Mouse (Mus musculus) MEL (cell line): ENCODE measurements around the gene Spc24. TPM values are rescaled to one million over a fixed set of nuclear protein-coding genes. Genes with fewer than 3 reads are reported as not detected.

ENCODE experiments used
- DNase-seq: peaks from one replicate; pipeline ENCODE4 v3.0.0; 2011; ENCODE audit warnings: low read depth, low spot score
- H3K27ac ChIP-seq: 2 replicates; pipeline ENCODE4 v1.5.1; 2012; ENCODE audit warnings: low read depth, mild to moderate bottlenecking, control low read depth, low read length, moderate library complexity; ENCODE audit not compliant: control insufficient read depth
- H3K27me3 ChIP-seq, 2 experiments: fragments of 150-350 bp in 1 of 2; sonication (generic) in 1 of 2; 2 replicates each; pipeline ENCODE4 v1.6.1; 2012; ENCODE audit warnings: low read length in 2 of 2, mild to moderate bottlenecking in 2 of 2, improper control_type of control experiment in 1 of 2, moderate library complexity in 1 of 2; ENCODE audit not compliant: insufficient read depth in 2 of 2, control insufficient read depth in 1 of 2
- H3K36me3 ChIP-seq, 2 experiments: 2 replicates each; pipeline ENCODE4 v1.6.1; 2012 to 2014; ENCODE audit warnings: low read length in 2 of 2, improper control_type of control experiment in 1 of 2, inconsistent platforms in 1 of 2, mild to moderate bottlenecking in 1 of 2; ENCODE audit not compliant: insufficient read depth in 2 of 2, control insufficient read depth in 1 of 2
- H3K4me1 ChIP-seq, 2 experiments: fragments of 150-350 bp in 1 of 2; sonication (generic) in 1 of 2; 2 replicates each; pipeline ENCODE4 v1.6.1; 2012; ENCODE audit warnings: low read length in 2 of 2, improper control_type of control experiment in 1 of 2, mild to moderate bottlenecking in 1 of 2; ENCODE audit not compliant: insufficient read depth in 2 of 2, control insufficient read depth in 1 of 2
- H3K4me3 ChIP-seq, 2 experiments: fragments of 150-350 bp in 1 of 2; sonication (generic) in 1 of 2; 2 replicates each; pipeline ENCODE4 v1.5.1; 2012; ENCODE audit warnings: low read depth in 2 of 2, low read length in 2 of 2, mild to moderate bottlenecking in 2 of 2, moderate library complexity in 2 of 2, control low read depth in 1 of 2, improper control_type of control experiment in 1 of 2; ENCODE audit not compliant: control insufficient read depth in 1 of 2, insufficient read depth in 1 of 2
- H3K79me2 ChIP-seq: 2 replicates; pipeline ENCODE4 v1.6.1; 2012; ENCODE audit warnings: mild to moderate bottlenecking, low read length, moderate library complexity; ENCODE audit not compliant: control insufficient read depth, poor library complexity, insufficient read depth
- H3K9ac ChIP-seq: 2 replicates; pipeline ENCODE4 v1.6.1; 2012; ENCODE audit warnings: low read depth, mild to moderate bottlenecking, control low read depth, low read length, moderate library complexity; ENCODE audit not compliant: control insufficient read depth, poor library complexity, severe bottlenecking
- H3K9me3 ChIP-seq: fragments of 150-350 bp; sonication (generic); replicated peaks from 2 replicates; pipeline ENCODE4 v1.6.1; 2012; ENCODE audit warnings: mild to moderate bottlenecking, low read length, improper control_type of control experiment, moderate library complexity; ENCODE audit not compliant: insufficient read depth
- BHLHE40 ChIP-seq: IDR thresholded peaks from 2 replicates; pipeline ENCODE4 v1.6.1; 2012; ENCODE audit warnings: low read depth, mild to moderate bottlenecking, inconsistent platforms, low read length, improper control_type of control experiment, borderline replicate concordance
- CHD1 ChIP-seq: IDR thresholded peaks from 2 replicates; pipeline ENCODE4 v1.6.1; 2012; ENCODE audit warnings: low read depth, mild to moderate bottlenecking, inconsistent platforms, low read length, improper control_type of control experiment
- CHD2 ChIP-seq: IDR thresholded peaks from 2 replicates; pipeline ENCODE4 v1.6.1; 2011; ENCODE audit warnings: low read length, improper control_type of control experiment
- E2F4 ChIP-seq: IDR thresholded peaks from 2 replicates; pipeline ENCODE4 v1.6.1; 2011; ENCODE audit warnings: low read depth, low read length, improper control_type of control experiment, borderline replicate concordance
- ELF1 ChIP-seq: IDR thresholded peaks from 2 replicates; pipeline ENCODE4 v1.6.1; 2014; ENCODE audit warnings: low read depth, mild to moderate bottlenecking, inconsistent platforms, low read length, improper control_type of control experiment, moderate library complexity
- EP300 ChIP-seq, 2 experiments: IDR thresholded peaks; 2 replicates each; pipeline ENCODE4 v1.6.1; 2011; ENCODE audit warnings: improper control_type of control experiment in 2 of 2, low read length in 2 of 2, low read depth in 1 of 2, mild to moderate bottlenecking in 1 of 2
- GABPA ChIP-seq: IDR thresholded peaks from 2 replicates; pipeline ENCODE4 v1.6.1; 2012; ENCODE audit warnings: low read depth, mild to moderate bottlenecking, inconsistent platforms, low read length, improper control_type of control experiment, moderate library complexity
- GATA1 ChIP-seq: IDR thresholded peaks from 2 replicates; pipeline ENCODE4 v1.6.1; 2011; ENCODE audit warnings: low read depth, low read length, improper control_type of control experiment
- HCFC1 ChIP-seq: IDR thresholded peaks from 2 replicates; pipeline ENCODE4 v1.6.1; 2012; ENCODE audit warnings: low read depth, mild to moderate bottlenecking, inconsistent platforms, low read length, improper control_type of control experiment, moderate library complexity
- JUND ChIP-seq: IDR thresholded peaks from 2 replicates; pipeline ENCODE4 v1.6.1; 2011; ENCODE audit warnings: low read depth, mild to moderate bottlenecking, improper control_type of control experiment, low read length
- MAX ChIP-seq: IDR thresholded peaks from 2 replicates; pipeline ENCODE4 v1.6.1; 2011; ENCODE audit warnings: low read length, improper control_type of control experiment
- MAZ ChIP-seq: IDR thresholded peaks from 2 replicates; pipeline ENCODE4 v1.6.1; 2012; ENCODE audit warnings: low read depth, mild to moderate bottlenecking, inconsistent platforms, low read length, improper control_type of control experiment
- MEF2A ChIP-seq: IDR thresholded peaks from 2 replicates; pipeline ENCODE4 v1.6.1; 2014; ENCODE audit warnings: low read depth, mild to moderate bottlenecking, inconsistent platforms, low read length, improper control_type of control experiment; ENCODE audit not compliant: poor library complexity, insufficient replicate concordance, severe bottlenecking; ENCODE audit errors: extremely low read depth
- MXI1 ChIP-seq: IDR thresholded peaks from 2 replicates; pipeline ENCODE4 v1.6.1; 2011; ENCODE audit warnings: mild to moderate bottlenecking, low read depth, low read length, improper control_type of control experiment
- MYB ChIP-seq: IDR thresholded peaks from 2 replicates; pipeline ENCODE4 v1.6.1; 2011; ENCODE audit warnings: mild to moderate bottlenecking, low read depth, low read length, improper control_type of control experiment
- MYC ChIP-seq: IDR thresholded peaks from 2 replicates; pipeline ENCODE4 v1.6.1; 2011; ENCODE audit warnings: low read depth, mild to moderate bottlenecking, low read length, improper control_type of control experiment, moderate library complexity
- NELFE ChIP-seq: IDR thresholded peaks from 2 replicates; pipeline ENCODE4 v1.6.1; 2011; ENCODE audit warnings: low read depth, low read length, improper control_type of control experiment
- NRF1 ChIP-seq: IDR thresholded peaks from 2 replicates; pipeline ENCODE4 v1.6.1; 2014; ENCODE audit warnings: low read depth, mild to moderate bottlenecking, inconsistent platforms, low read length, improper control_type of control experiment, moderate library complexity; ENCODE audit not compliant: poor library complexity, insufficient read depth, severe bottlenecking
- POLR2A ChIP-seq, 2 experiments: IDR thresholded peaks; 2 replicates each; pipeline ENCODE4 v1.6.1; 2011 to 2012; ENCODE audit warnings: low read length in 2 of 2, mild to moderate bottlenecking in 2 of 2, control low read depth in 1 of 2, improper control_type of control experiment in 1 of 2, low read depth in 1 of 2, moderate library complexity in 1 of 2; ENCODE audit not compliant: control insufficient read depth in 1 of 2, insufficient read depth in 1 of 2, poor library complexity in 1 of 2
- POLR2AphosphoS2 ChIP-seq: IDR thresholded peaks from 2 replicates; pipeline ENCODE4 v1.6.1; 2011; ENCODE audit warnings: low read length, improper control_type of control experiment
- POLR2AphosphoS5 ChIP-seq: IDR thresholded peaks from 2 replicates; pipeline ENCODE4 v1.6.1; 2012; ENCODE audit warnings: low read depth, borderline replicate concordance, mild to moderate bottlenecking, inconsistent platforms, low read length, moderate library complexity, mixed read lengths
- RAD21 ChIP-seq: IDR thresholded peaks from 2 replicates; pipeline ENCODE4 v1.6.1; 2011; ENCODE audit warnings: mild to moderate bottlenecking, low read depth, low read length, improper control_type of control experiment
- RCOR1 ChIP-seq: IDR thresholded peaks from 2 replicates; pipeline ENCODE4 v1.6.1; 2012; ENCODE audit warnings: low read depth, mild to moderate bottlenecking, inconsistent platforms, low read length, improper control_type of control experiment
- SIN3A ChIP-seq: IDR thresholded peaks from 2 replicates; pipeline ENCODE4 v1.6.1; 2012; ENCODE audit warnings: low read length, improper control_type of control experiment, inconsistent platforms
- SMC3 ChIP-seq: IDR thresholded peaks from 2 replicates; pipeline ENCODE4 v1.6.1; 2011; ENCODE audit warnings: low read depth, low read length, improper control_type of control experiment
- TAL1 ChIP-seq: IDR thresholded peaks from 2 replicates; pipeline ENCODE4 v1.6.1; 2012; ENCODE audit warnings: mild to moderate bottlenecking, inconsistent platforms, low read length, moderate library complexity, mixed read lengths
- TBP ChIP-seq: IDR thresholded peaks from 2 replicates; pipeline ENCODE4 v1.8.0; 2011; ENCODE audit warnings: low read depth, low read length, improper control_type of control experiment
- TCF12 ChIP-seq: IDR thresholded peaks from 2 replicates; pipeline ENCODE4 v1.6.1; 2014; ENCODE audit warnings: low read depth, mild to moderate bottlenecking, inconsistent platforms, low read length, improper control_type of control experiment, moderate library complexity
- UBTF ChIP-seq: IDR thresholded peaks from 2 replicates; pipeline ENCODE4 v1.6.1; 2012; ENCODE audit warnings: low read depth, mild to moderate bottlenecking, inconsistent platforms, low read length, improper control_type of control experiment, moderate library complexity, borderline replicate concordance; ENCODE audit not compliant: insufficient read depth
- USF1 ChIP-seq: IDR thresholded peaks from 2 replicates; pipeline ENCODE4 v1.6.1; 2014; ENCODE audit warnings: low read depth, mild to moderate bottlenecking, inconsistent platforms, low read length, improper control_type of control experiment, moderate library complexity
- ZC3H11A ChIP-seq: IDR thresholded peaks from 2 replicates; pipeline ENCODE4 v1.6.1; 2012; ENCODE audit warnings: low read depth, mild to moderate bottlenecking, inconsistent platforms, low read length, improper control_type of control experiment
- ZKSCAN1 ChIP-seq: IDR thresholded peaks from 2 replicates; pipeline ENCODE4 v1.6.1; 2012; ENCODE audit warnings: low read depth, mild to moderate bottlenecking, inconsistent platforms, low read length, improper control_type of control experiment, moderate library complexity
- ZMIZ1 ChIP-seq: IDR thresholded peaks from 2 replicates; pipeline ENCODE4 v1.6.1; 2012; ENCODE audit warnings: low read depth, mild to moderate bottlenecking, inconsistent platforms, low read length, improper control_type of control experiment, moderate library complexity
- ZNF384 ChIP-seq: IDR thresholded peaks from 2 replicates; pipeline ENCODE4 v1.6.1; 2012; ENCODE audit warnings: low read depth, mild to moderate bottlenecking, inconsistent platforms, low read length, improper control_type of control experiment
- polyA plus RNA-seq, 2 experiments: library from polyadenylated mRNA; stranded (reverse) in 1 of 2; unstranded in 1 of 2; fragments of >175 nt in 1 of 2; fragments of >200 nt in 1 of 2; gene quantifications; 2 replicates each; pipeline versions ENCODE4 v1.2.1 to v1.2.4; 2012; ENCODE audit warnings: low replicate concordance in 2 of 2, low read depth in 1 of 2; ENCODE audit not compliant: insufficient read length in 2 of 2, insufficient read depth in 1 of 2, missing spikeins in 1 of 2
- total RNA-seq: library from RNA; depleted of rRNA; stranded (reverse); fragments of 300-350 nt; gene quantifications from 2 replicates; pipeline ENCODE4 v1.2.3, GENCODE M21; 2012; rRNA removed

The Spc24 gene
- total RNA-seq (304 and 305 TPM in 2 replicates), polyA plus RNA-seq (100 to 1,000 TPM in 1 of 2 experiments, not detected in 1; 377 TPM)

DNA sequence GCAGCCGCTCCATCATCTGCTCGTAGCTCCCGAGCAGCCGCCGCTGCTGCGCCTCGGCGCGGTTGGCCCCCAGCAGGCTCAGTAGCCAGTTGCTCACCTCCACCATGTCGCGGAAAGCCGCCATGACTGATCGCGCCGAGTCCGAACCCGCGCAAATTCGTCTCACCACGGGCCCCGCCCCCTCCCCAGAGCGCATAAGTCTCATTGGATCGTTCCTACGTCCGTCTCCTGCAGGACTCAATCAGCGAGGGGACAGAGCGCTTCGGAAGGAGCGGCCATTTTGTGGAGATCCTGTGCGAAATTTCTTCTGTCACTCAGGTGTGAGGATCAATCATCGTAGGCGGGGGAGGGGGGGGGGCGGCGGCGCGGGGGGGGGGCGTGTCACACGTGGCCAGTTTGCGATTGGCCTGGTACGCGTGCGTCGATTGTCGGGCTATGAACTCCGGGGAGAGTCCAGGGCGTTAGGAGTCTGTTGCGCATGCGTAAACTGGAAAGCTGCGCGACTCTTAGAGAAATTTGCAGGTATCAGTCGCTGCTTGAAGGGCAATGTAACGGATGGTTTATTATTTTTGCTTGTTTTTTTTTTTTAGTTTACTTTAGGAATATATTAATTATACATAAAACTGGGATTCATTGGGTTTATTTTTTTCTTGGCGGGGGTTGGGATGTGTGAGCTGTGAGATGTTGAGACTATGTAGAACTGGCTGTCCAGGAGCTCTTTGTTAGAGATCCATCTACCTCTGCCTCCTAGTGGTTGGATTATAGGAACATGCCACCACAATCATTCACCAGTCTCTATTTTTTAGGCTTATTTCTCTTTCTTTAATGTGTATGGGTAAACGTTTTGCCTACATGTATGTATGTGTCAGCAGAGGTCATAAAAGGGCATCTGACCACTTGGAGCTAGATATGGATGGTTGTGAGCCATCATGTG is at the start of gene Spc24:
Spc24 (minus strand) TSS at position 149 of the 934 bp plus-strand sequence.
- peak; percentile 100 for DNase-seq
- H3K4me3 ChIP-seq: peak within 1 kb of the TSS; percentile 71 to 78
- no peaks in the 10 kb centered on the region for H3K27me3 ChIP-seq
- peak within 1 kb of the TSS; percentile 52 for H3K27ac ChIP-seq
- peaks cover 0 to 24% of the 10 kb centered on the region in 2 experiments; a peak in 3 of 4 replicates for H3K36me3 ChIP-seq
- H3K9me3 ChIP-seq: no peaks in the 10 kb centered on the region
- H3K4me1 ChIP-seq: peaks cover 9 to 31% of the 10 kb centered on the region in 2 experiments
- peaks cover 25% of the 10 kb centered on the region for H3K79me2 ChIP-seq
- peak within 1 kb of the TSS; percentile 79 for H3K9ac ChIP-seq
- TF ChIP-seq JUND (peak; percentile 86; the same call in 1 of the 2 replicates), MAX (peak; percentile 97), CHD1 (no peak; the same call in 1 of the 2 replicates), MXI1 (peak; percentile 96), SIN3A (peak; percentile 85), MEF2A (no peak), ZC3H11A (peak; percentile 83), MYC (peak; percentile 97), MAZ (peak; percentile 88), NRF1 (peak; percentile 84), POLR2AphosphoS2 (peak; percentile 99), ZMIZ1 (peak; percentile 97), ZKSCAN1 (no peak), POLR2A (IDR thresholded peaks at IDR 0.05; ENCODE audit: control insufficient read depth in 1 of 2, insufficient read depth in 1 of 2, low read depth in 1 of 2, low read length in 2 of 2, poor library complexity in 1 of 2) (peak in 1 of 2 experiments; percentile 99; a peak in 2 of 4 replicates), POLR2AphosphoS5 (no peak), ZNF384 (peak; percentile 75), TAL1 (no peak), RAD21 (peak; percentile 88), RCOR1 (no peak; the same call in none of the 2 replicates), MYB (no peak), TCF12 (peak; percentile 83), E2F4 (peak; percentile 98), TBP (peak; percentile 93), CHD2 (peak; percentile 87), HCFC1 (peak; percentile 82), GABPA (no peak; the same call in 1 of the 2 replicates), ELF1 (peak; percentile 66), NELFE (peak; percentile 99), UBTF (0 out of 2 replicates have a peak, but pooled peaks have one; percentile 81), USF1 (peak; percentile 86), EP300 (IDR thresholded peaks at IDR 0.05; ENCODE audit: low read depth in 1 of 2, low read length in 2 of 2) (peak in 1 of 2 experiments; percentile 17; a peak in 1 of 4 replicates), GATA1 (peak; percentile 10; the same call in 1 of the 2 replicates), SMC3 (peak; percentile 95), BHLHE40 (peak; percentile 65; the same call in 1 of the 2 replicates)
